In the genomic region with DNA sequence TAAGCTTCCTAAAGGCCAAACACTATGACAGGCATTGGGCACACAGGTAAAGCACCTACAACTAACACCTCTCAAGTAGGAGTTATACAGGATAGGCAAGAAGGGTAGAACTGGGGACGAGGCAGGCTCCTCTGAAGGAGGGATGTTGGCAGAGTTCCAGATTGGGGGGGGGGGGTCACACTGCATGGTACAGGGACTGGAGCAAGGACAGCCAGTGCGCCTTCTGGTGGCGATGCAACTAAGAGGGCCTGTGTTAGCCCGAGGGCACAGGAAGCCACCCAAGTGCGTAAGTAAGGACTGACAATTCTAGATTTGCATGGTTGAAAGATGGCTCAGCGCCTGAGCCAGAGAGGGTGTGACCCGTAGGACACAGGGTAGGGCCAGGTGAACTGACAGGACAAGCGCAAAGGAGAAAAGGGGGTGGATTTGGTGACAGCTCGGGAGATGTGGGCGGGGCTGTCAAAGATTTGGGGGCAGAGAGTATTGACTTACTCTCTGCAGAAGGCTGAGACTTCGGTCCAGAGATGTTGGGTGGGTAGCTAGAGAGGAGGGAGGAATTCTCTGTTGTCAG, we compare ENCODE assay signal across 8 mouse cellular contexts. TPM values are rescaled to one million over a fixed set of nuclear protein-coding genes. Genes with fewer than 3 reads are reported as not detected.
DNase-seq lines count a peak whose midpoint lies in the region; ATAC-seq and TF ChIP-seq lines count a peak whose summit lies in the region.

No protein-coding gene starts in this region.

- peak overlapping the region; percentile 73 for H3K9ac ChIP-seq in liver, embryonic 12.5 days

- H3K9me3 ChIP-seq in liver, embryonic 12.5 days (replicated peaks): no peaks in the 10 kb centered on the region

- TF ChIP-seq CTCF in testis, adult 2 months (IDR thresholded peaks at IDR 0.05; ENCODE audit: control insufficient read depth, insufficient read depth, insufficient replicate concordance, low read depth, low read length): peak; percentile 7; the same call in 1 of the 2 replicates

- no peaks in the 10 kb centered on the region for H3K36me3 ChIP-seq in testis, adult 2 months (ENCODE audit: control insufficient read depth, insufficient read depth, low read length)
- H3K36me3 ChIP-seq in liver, embryonic 12.5 days: no peaks in the 10 kb centered on the region

- peaks cover 34% of the 10 kb centered on the region for H3K4me1 ChIP-seq in testis, adult 2 months (ENCODE audit: control insufficient read depth, insufficient read depth, low read length)
- H3K4me1 ChIP-seq in liver, embryonic 12.5 days: peaks cover 74% of the 10 kb centered on the region

- peak overlapping the region; percentile 99 for H3K4me2 ChIP-seq in liver, embryonic 12.5 days

- H3K27ac ChIP-seq in testis, adult 2 months (ENCODE audit: control insufficient read depth, insufficient read depth, low read depth, low read length): peak overlapping the region; percentile 72
- peak overlapping the region; percentile 84 for H3K27ac ChIP-seq in liver, embryonic 12.5 days

- peak overlapping the region; percentile 90 for H3K4me3 ChIP-seq in testis, adult 2 months (ENCODE audit: control insufficient read depth, low read depth, low read length)
- H3K4me3 ChIP-seq in liver, embryonic 12.5 days: peak overlapping the region; percentile 69

- WGBS in liver, embryonic 12.5 days (ENCODE audit: insufficient replicate concordance): 3% methylated on average over 11 of the region's 11 CpGs

- TF ChIP-seq POLR2A in testis, adult 2 months (IDR thresholded peaks at IDR 0.05; ENCODE audit: control insufficient read depth, low read depth, low read length): no peak

- intact Hi-C loops in gastrocnemius, postnatal 14 days (cut with DNase I; ENCODE audit: low total_unique reads): no loop called here

- no peak for DNase-seq in testis, postnatal 14 days (ENCODE audit: low spot score)
- peak; percentile 56 to 67 for DNase-seq in cerebellum, adult 18-20 months
- DNase-seq in gastrocnemius, postnatal 14 days: peak; percentile 42
- DNase-seq in induced T-regulatory cell, adult 2 months (ENCODE audit: low read depth): peak; percentile 94
- peak; percentile 74 to 87 for DNase-seq in thymus, adult 18-20 months

- peaks cover 2% of the 10 kb centered on the region; the same call in 1 of the 2 replicates for H3K27me3 ChIP-seq in testis, adult 2 months (ENCODE audit: control insufficient read depth, insufficient read depth, low read length)
- peaks cover 46% of the 10 kb centered on the region for H3K27me3 ChIP-seq in liver, embryonic 12.5 days (replicated peaks)

- peak; percentile 30 for ATAC-seq in liver, embryonic 12.5 days
- ATAC-seq in monocyte, adult 5-6 weeks (replicated peaks; ENCODE audit: insufficient number of reproducible peaks, low FRiP score, low TSS enrichment, poor library complexity, severe bottlenecking): peak; percentile 38

RNA-seq across cellular contexts. Expression of a gene that starts 2.1 kb away (rescaled TPM):
- 99.8 and 99.9 TPM in 2 replicates for polyA plus RNA-seq in testis, adult 2 months (2012; rRNA removed)
- 1 to 10 TPM; 1.9 to 2.5 TPM for total RNA-seq in gastrocnemius, postnatal 14 days (2021)
- polyA plus RNA-seq in liver, embryonic 12.5 days (2016; fragmentation: Nextera tagmentation; extraction: Ambion mirVana): 1.5 and 1.9 TPM in 2 replicates
- total RNA-seq in monocyte, adult 5-6 weeks (2017): 46.8 to 67.3 TPM (median 52.6 TPM) in 3 replicates

RNA-seq across cellular contexts. Expression of a gene that starts 41.1 kb away (rescaled TPM):
- polyA plus RNA-seq in testis, adult 2 months (2012; rRNA removed): 0.67 and 0.90 TPM in 2 replicates
- total RNA-seq in gastrocnemius, postnatal 14 days (2021): 100 to 1,000 TPM in 1 of 2 experiments, 10 to 100 TPM in 1; 47.9 to 100 TPM
- polyA plus RNA-seq in liver, embryonic 12.5 days (2016; fragmentation: Nextera tagmentation; extraction: Ambion mirVana): 0.02 and 0.07 TPM in 2 replicates
- 0.76 to 2.0 TPM (median 1.7 TPM) in 3 replicates for total RNA-seq in monocyte, adult 5-6 weeks (2017)

RNA-seq across cellular contexts. Expression of a gene that starts 44.9 kb away (rescaled TPM):
- 66.1 and 68.7 TPM in 2 replicates for polyA plus RNA-seq in testis, adult 2 months (2012; rRNA removed)
- not detected for total RNA-seq in gastrocnemius, postnatal 14 days (2021)
- 0.06 and 0.07 TPM in 2 replicates for polyA plus RNA-seq in liver, embryonic 12.5 days (2016; fragmentation: Nextera tagmentation; extraction: Ambion mirVana)
- not detected in 3 replicates for total RNA-seq in monocyte, adult 5-6 weeks (2017)

RNA-seq across cellular contexts. Expression of a gene that starts 45.0 kb away (rescaled TPM):
- polyA plus RNA-seq in testis, adult 2 months (2012; rRNA removed): 11.5 and 14.1 TPM in 2 replicates
- 10 to 100 TPM; 16.9 to 17.7 TPM for total RNA-seq in gastrocnemius, postnatal 14 days (2021)
- 14.9 and 15.9 TPM in 2 replicates for polyA plus RNA-seq in liver, embryonic 12.5 days (2016; fragmentation: Nextera tagmentation; extraction: Ambion mirVana)
- 1.2 to 1.9 TPM (median 1.8 TPM) in 3 replicates for total RNA-seq in monocyte, adult 5-6 weeks (2017)

Comparison
In these comparisons a context has a peak if more than half of its experiments do, and no peak if none do; other contexts are left out.
1. RNA of a gene that starts 2.1 kb away (total RNA-seq): 46.8 to 67.3 TPM in monocyte, adult 5-6 weeks; 1.9 to 2.5 TPM in gastrocnemius, postnatal 14 days; every median in the first group is over 10 times any median in the second.
2. RNA of a gene that starts 41.1 kb away (total RNA-seq): 47.9 to 100 TPM in gastrocnemius, postnatal 14 days; 0.76 to 2.0 TPM in monocyte, adult 5-6 weeks; every median in the first group is over 10 times any median in the second.